Mouse (Mus musculus): ENCODE measurements around the gene Fam170b.

DNA sequence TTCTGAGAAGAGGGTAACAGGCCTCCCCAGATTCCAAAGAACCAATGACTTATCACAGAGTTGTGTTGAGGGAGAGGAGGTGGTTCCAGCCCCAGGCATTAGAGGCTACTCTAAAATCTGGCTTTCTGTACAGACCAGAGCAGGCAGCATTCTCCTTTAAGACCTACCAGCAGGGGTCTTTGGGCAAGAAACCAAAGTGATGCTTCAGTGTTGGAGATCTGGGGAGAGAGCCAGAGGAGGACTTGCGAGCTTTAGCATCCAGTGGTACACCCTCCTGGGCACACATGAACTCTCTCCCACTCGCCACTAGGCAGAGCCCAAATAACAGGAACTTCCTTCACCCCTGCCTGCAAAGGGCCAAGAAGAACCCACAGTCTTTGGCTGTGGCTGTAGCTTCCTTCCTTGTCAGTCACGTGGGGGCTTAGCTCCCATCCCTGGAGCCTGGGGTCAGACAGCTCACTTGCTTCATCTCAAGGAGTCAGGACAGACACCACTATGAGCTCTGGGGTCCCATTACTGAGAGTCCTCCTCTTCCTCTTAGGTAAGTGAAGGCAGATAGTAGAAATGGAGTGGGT lies 48.1 kb upstream of the Fam170b start, which contains the start of gene Tmem273:
- TF ChIP-seq EP300 (IDR thresholded peaks at IDR 0.05; ENCODE audit: insufficient read depth, low read depth, low read length) (no peak), CTCF (IDR thresholded peaks at IDR 0.05) (no peak), POLR2A (IDR thresholded peaks at IDR 0.05; ENCODE audit: insufficient read depth, low read depth, low read length) (no peak)
